Mouse (Mus musculus) heart, embryonic 13.5 days (tissue): ENCODE measurements around the gene Trp73. TPM values are rescaled to one million over a fixed set of nuclear protein-coding genes. Genes with fewer than 3 reads are reported as not detected.

Experiments
- ATAC-seq: fragments of 200-750 bp; cut with Nextera tagmentation; 2 replicates; pipeline ENCODE4 v1.8.0; 2017; ENCODE audit warnings: moderate TSS enrichment; ENCODE audit not compliant: insufficient number of reproducible peaks, low FRiP score, low TSS enrichment; ENCODE audit errors: extremely low read depth
- H3K27ac ChIP-seq: fragments of 300-500 bp; sonication (generic); replicated peaks from 2 replicates; pipeline ENCODE4 v1.5.1; 2015; ENCODE audit warnings: moderate library complexity, mild to moderate bottlenecking, inconsistent platforms
- H3K27me3 ChIP-seq: fragments of 300-500 bp; sonication (generic); replicated peaks from 2 replicates; pipeline ENCODE4 v1.6.1; 2015; ENCODE audit warnings: mild to moderate bottlenecking, inconsistent platforms
- H3K36me3 ChIP-seq: fragments of 300-500 bp; sonication (generic); 2 replicates; pipeline ENCODE4 v1.6.1; 2015; ENCODE audit warnings: mild to moderate bottlenecking, inconsistent platforms
- H3K4me1 ChIP-seq: fragments of 300-500 bp; sonication (generic); 2 replicates; pipeline ENCODE4 v1.6.1; 2015; ENCODE audit warnings: inconsistent platforms
- H3K4me2 ChIP-seq: fragments of 300-500 bp; sonication (generic); 2 replicates; pipeline ENCODE4 v1.6.1; 2015; ENCODE audit warnings: inconsistent platforms, mild to moderate bottlenecking, moderate library complexity
- H3K4me3 ChIP-seq: fragments of 300-500 bp; sonication (generic); 2 replicates; pipeline ENCODE4 v1.5.1; 2015; ENCODE audit warnings: moderate library complexity, mild to moderate bottlenecking, inconsistent platforms
- H3K9ac ChIP-seq: fragments of 300-500 bp; sonication (generic); 2 replicates; pipeline ENCODE4 v1.6.1; 2015; ENCODE audit warnings: inconsistent platforms, mild to moderate bottlenecking, moderate library complexity
- H3K9me3 ChIP-seq: fragments of 300-500 bp; sonication (generic); 2 replicates; pipeline ENCODE4 v1.6.1; 2016; ENCODE audit warnings: inconsistent platforms
- WGBS: fragments of 180-500 bp; shearing (Covaris S2); methylation state at CpG from one replicate; pipeline ENCODE4 v1.1.7; 2015; ENCODE audit warnings: mixed read lengths; 5-methylcytosine and 5-hydroxymethylcytosine counted together
- polyA plus RNA-seq: library from polyadenylated mRNA; unstranded; fragments of >200 nt; fragmentation: Nextera tagmentation; extraction: Ambion mirVana; gene quantifications from 2 replicates; pipeline ENCODE4 v1.2.1, GENCODE M21; 2015

Trp73 gene
- polyA plus RNA-seq, 1 experiment from 2014 or later, result 0.07 TPM

DNA sequence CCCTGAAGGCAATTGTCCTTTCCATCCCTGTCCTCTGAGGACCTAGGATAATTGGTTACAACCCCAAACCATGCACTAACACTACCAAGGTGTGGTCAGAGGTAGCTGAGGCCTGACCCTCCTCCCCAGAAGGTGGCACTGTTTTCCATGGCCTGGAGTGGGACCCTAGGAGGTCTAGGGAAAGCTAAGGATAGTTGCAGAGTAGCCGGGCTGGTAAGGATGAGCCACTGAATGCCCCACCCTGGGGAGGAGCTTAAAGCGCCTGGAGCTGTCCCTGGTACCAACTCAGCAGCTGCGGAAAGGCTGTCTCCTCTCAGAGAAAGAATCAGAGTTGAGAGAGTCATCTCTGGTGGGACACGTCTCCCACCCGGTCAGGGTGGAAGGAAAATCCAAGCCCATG is 69.1 kb downstream of the Trp73 start:
- no peaks in the 10 kb centered on the region for H3K36me3 ChIP-seq
- 2% methylated on average over 5 of the region's 5 CpGs for whole genome bisulfite sequencing

DNA sequence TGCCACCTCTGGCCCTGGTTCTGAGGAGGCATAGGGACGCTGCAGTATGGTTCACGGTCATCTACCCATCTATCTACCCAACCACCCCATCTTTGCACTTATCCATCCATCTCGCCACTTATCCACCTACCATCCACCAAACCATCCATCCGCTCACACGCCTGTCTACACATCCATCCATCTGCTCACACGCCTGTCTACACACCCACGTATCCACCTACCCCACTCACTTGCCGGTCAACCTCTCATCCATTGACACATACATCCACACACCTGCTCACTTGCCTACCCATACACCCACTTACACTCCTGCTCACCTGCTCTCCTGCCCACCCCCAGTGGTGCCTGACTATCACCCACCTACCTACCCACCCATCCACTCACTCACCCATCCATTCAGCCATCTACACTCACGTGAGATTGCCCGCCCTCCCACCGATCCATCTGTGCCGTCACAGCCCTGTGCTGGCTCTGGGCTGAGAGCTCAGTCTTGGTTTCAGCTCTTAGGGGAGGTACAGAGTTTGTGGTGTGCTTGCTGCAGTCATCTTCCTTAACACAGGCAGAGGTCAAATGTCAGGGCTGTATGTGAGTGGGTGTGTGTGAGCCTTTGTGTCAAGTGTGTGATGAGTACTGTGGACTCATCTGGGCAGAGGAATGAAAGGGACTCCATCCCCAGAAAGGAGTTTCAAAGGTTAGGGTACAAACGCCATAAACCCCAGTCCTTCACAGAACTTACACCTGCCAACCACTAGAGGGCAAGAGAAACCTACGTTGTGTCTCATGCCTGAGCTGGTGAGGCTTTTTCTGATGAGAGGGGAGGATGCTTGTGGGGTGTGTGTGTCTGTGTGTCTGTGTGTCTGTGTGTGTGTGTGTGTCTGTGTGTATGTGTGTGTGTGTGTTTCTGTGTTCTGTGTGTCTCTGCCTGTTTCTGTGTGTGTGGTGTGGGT is 74.9 kb downstream of the Trp73 start:
- Histone ChIP-seq H3K36me3 (no peaks in the 10 kb centered on the region), H3K4me3 (no peak overlapping the region), H3K9me3 (no peaks in the 10 kb centered on the region), H3K4me1 (no peaks in the 10 kb centered on the region), H3K27ac (no peak overlapping the region), H3K9ac (no peak overlapping the region), H3K27me3 (peaks cover 59% of the 10 kb centered on the region), H3K4me2 (no peak overlapping the region)
- WGBS, result 50% methylated on average over 14 of the region's 14 CpGs
- no peak for ATAC-seq

More for the DNA sequence above, 69.1 kb downstream of the Trp73 start:
- Histone ChIP-seq H3K4me1 (no peaks in the 10 kb centered on the region), H3K27me3 (peaks cover 74% of the 10 kb centered on the region), H3K9ac (no peak overlapping the region), H3K9me3 (no peaks in the 10 kb centered on the region), H3K27ac (no peak overlapping the region), H3K4me3 (no peak overlapping the region), H3K4me2 (no peak overlapping the region)
- ATAC-seq, result no peak

DNA sequence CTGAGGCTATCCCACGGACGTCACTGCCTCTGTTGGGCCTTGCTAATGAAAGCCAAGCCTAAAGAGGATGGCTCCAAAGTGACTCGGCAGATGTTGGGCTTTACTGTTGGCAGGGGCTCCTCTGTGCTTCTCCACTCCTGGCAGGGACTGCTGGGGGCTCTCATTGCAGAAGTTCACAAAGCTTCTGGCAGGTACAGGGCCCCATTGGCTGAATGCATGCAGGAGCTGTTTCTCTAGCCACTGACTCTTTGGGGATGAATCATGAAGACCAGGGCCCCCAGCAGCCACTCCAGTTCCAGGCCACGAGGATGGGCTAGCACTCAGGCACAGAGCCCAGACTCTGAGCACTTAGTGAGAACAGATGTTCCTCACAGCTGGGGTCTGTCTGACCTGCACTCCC is 82.3 kb downstream of the Trp73 start:
- 39% methylated on average over 4 of the region's 4 CpGs for WGBS
- H3K9me3 ChIP-seq, result no peaks in the 10 kb centered on the region
- no peak for ATAC-seq
- no peaks in the 10 kb centered on the region for H3K36me3 ChIP-seq
- no peak overlapping the region for H3K4me2 ChIP-seq
- peaks cover 48% of the 10 kb centered on the region for H3K27me3 ChIP-seq
- no peaks in the 10 kb centered on the region for H3K4me1 ChIP-seq
- no peak overlapping the region for H3K9ac ChIP-seq
- H3K4me3 ChIP-seq, result no peak overlapping the region
- H3K27ac ChIP-seq, result no peak overlapping the region

DNA sequence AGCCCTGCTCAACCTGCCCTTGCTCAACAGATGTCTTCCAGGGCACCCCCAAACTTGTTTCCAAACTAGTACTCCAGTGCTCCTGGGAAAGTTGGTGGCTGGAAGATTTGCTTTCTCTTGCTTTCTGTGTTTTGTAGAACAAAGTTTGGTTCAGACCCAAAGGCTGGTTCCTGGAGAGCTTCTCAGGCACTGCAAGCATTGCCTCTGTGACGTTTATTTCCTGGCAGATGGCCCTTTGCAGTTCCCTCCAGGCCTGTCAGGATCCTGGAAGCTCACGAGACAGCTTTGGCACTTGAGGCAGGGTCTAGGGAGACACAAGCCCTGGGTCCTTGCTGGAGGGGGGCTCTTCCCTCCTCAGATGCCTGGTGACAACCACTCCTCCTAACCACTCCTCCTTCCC is 83.3 kb downstream of the Trp73 start:
- WGBS, result 39% methylated on average over 2 of the region's 2 CpGs
- Histone ChIP-seq H3K4me1 (no peaks in the 10 kb centered on the region), H3K4me2 (no peak overlapping the region), H3K27me3 (peaks cover 44% of the 10 kb centered on the region), H3K27ac (no peak overlapping the region), H3K9ac (no peak overlapping the region), H3K9me3 (no peaks in the 10 kb centered on the region), H3K4me3 (no peak overlapping the region), H3K36me3 (no peaks in the 10 kb centered on the region)
- ATAC-seq, result no peak

DNA sequence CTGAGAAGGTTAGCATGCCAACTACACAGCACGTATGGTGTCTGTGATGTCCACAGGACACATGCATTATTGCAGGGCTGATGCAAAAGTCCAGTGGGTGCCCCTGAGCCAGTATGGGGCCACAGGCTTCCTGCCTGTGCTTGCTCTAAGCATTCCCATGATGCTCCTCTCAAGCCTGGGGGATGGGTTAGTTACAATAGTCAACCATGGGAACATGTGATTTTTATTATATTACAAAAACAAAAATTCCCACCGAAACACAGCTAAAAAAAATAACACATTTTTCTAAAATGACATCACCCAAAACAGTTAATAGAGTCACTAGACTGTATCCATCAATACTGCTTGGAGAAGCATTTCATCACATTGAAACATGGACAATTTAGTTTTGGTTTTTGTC is 84.0 kb downstream of the Trp73 start:
- Histone ChIP-seq H3K27me3 (peaks cover 38% of the 10 kb centered on the region), H3K9ac (no peak overlapping the region), H3K9me3 (no peaks in the 10 kb centered on the region), H3K27ac (no peak overlapping the region), H3K4me1 (no peaks in the 10 kb centered on the region), H3K36me3 (no peaks in the 10 kb centered on the region), H3K4me2 (no peak overlapping the region), H3K4me3 (no peak overlapping the region)
- 59% methylated on average over 2 of the region's 2 CpGs for WGBS
- no peak for ATAC-seq

DNA sequence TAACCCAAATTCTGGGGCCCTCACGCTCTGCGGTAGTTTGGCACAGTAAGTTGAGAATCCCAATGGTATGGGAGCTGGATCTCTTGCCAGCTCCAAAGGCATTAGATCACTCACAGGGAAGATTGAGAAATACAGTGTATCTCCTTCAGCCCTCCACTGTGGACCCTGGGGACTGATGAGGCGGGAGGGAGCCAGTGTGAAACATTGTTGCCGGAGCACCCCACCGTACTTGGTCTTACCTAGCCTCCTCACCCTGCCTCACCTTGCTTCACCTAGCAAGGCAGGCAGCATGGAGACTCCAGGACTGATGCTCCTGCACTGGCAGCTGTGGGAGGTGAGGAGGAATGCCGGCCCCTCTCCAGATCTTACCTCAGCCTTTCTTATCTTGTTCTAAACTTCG is 84.5 kb downstream of the Trp73 start:
- H3K27ac ChIP-seq, result no peak overlapping the region
- H3K4me1 ChIP-seq, result no peaks in the 10 kb centered on the region
- no peak overlapping the region for H3K9ac ChIP-seq
- no peaks in the 10 kb centered on the region for H3K9me3 ChIP-seq
- no peak overlapping the region for H3K4me3 ChIP-seq
- no peak for ATAC-seq
- H3K4me2 ChIP-seq, result no peak overlapping the region
- H3K36me3 ChIP-seq, result no peaks in the 10 kb centered on the region
- peaks cover 38% of the 10 kb centered on the region for H3K27me3 ChIP-seq
- WGBS, result 64% methylated on average over 7 of the region's 7 CpGs

DNA sequence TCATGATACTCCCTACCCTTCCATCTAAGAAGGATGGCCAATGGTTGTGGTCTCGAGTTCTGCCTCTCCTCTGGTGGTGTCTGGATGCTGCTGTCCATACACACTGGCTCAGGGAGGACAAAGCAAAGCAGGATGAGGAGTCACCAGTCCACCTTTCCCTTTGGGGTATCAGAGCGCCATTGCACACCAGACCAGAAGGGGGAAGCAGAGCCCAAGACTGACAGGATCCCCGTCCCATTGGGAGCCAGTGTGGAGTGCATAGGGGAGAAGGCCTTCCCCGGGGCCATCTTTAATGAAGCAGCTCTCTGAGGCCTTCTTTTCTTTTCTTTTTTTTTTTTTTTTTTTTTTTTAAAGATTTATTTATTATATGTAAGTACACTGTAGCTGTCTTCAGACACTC is 86.9 kb downstream of the Trp73 start:
- no peaks in the 10 kb centered on the region for H3K9me3 ChIP-seq
- H3K27me3 ChIP-seq, result peaks cover 23% of the 10 kb centered on the region; the same call in 1 of the 2 replicates
- H3K27ac ChIP-seq, result no peak overlapping the region
- 40% methylated on average over 4 of the region's 4 CpGs for WGBS
- H3K36me3 ChIP-seq, result no peaks in the 10 kb centered on the region
- no peak overlapping the region for H3K4me3 ChIP-seq
- H3K4me2 ChIP-seq, result no peak overlapping the region
- no peak for ATAC-seq
- no peaks in the 10 kb centered on the region for H3K4me1 ChIP-seq
- H3K9ac ChIP-seq, result no peak overlapping the region

DNA sequence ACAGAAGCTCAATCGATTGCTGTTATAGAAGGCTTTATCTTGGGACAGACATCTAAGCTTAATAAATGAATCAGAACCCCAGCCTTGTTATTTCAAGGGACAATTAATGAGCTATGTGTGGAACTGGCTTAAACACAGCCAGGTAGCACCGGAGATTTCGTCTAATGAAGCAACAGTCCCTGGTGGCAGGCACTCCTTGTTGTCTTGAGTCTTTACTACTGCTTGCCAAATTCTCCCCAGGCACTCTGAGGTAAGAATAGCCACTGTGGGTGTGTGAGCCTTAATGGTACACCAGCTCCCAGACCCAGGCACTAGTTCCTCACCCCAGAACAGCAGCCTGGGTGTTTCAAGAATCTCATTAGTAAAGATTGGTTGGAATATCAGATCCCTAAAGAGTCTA is 88.6 kb downstream of the Trp73 start:
- ATAC-seq, result no peak
- Histone ChIP-seq H3K4me3 (no peak overlapping the region), H3K36me3 (no peaks in the 10 kb centered on the region), H3K4me1 (no peaks in the 10 kb centered on the region), H3K27me3 (peaks cover 17% of the 10 kb centered on the region; the same call in 1 of the 2 replicates), H3K27ac (no peak overlapping the region), H3K4me2 (no peak overlapping the region), H3K9me3 (no peaks in the 10 kb centered on the region), H3K9ac (no peak overlapping the region)
- 83% methylated on average over 3 of the region's 3 CpGs for WGBS

DNA sequence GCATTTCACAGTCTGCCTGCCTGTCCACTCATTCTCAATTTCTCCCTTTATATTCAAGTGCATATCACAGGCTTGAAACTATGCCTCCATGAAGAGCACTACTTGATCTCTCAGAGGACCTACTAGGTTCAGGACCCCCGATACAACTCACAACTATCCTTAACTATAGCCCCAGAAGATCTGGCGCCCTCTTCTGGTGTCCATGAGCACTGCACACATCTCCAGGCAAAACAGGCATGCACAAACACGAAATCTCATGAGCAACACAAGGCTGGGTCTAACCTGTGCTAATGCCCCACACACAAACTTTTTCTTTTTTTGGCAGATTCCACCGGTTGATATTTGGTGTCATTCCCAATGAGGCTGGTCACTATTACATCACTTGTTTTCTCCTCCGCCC is 94.2 kb downstream of the Trp73 start:
- H3K27ac ChIP-seq, result no peak overlapping the region
- WGBS, result 56% methylated on average over 5 of the region's 5 CpGs
- no peak overlapping the region for H3K4me2 ChIP-seq
- no peaks in the 10 kb centered on the region for H3K36me3 ChIP-seq
- H3K9ac ChIP-seq, result no peak overlapping the region
- H3K4me1 ChIP-seq, result no peaks in the 10 kb centered on the region
- ATAC-seq, result no peak
- peaks cover 21% of the 10 kb centered on the region for H3K27me3 ChIP-seq
- no peak overlapping the region for H3K4me3 ChIP-seq
- no peaks in the 10 kb centered on the region for H3K9me3 ChIP-seq

DNA sequence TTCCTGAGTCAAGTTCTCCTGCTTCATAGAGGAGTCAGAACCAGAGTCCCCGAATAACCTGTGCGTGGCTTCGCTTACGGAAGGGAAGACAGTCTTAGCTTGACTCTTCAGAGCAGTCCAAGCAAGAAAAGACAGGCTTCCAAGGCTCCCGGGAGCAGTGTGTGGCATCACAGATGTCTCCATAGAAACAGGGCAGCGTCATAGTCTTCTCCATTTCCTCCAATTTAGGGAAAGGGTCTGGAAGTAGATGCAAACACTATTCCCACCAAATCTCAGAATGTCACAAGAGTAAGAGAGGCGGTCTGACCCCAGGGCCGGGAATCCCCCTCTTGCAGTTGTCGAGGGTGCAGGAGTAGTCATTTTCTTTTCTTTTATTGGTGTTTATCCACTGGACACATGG is 97.4 kb downstream of the Trp73 start, which contains the start of gene Ccdc27:
Ccdc27 (minus strand) TSS at position 101 of the 400 bp plus-strand sequence.
- no peak within 1 kb of the TSS for H3K9ac ChIP-seq
- H3K36me3 ChIP-seq, result no peaks in the 10 kb centered on the region
- no peak for ATAC-seq
- no peak within 1 kb of the TSS for H3K4me3 ChIP-seq
- no peak within 1 kb of the TSS for H3K27ac ChIP-seq
- no peaks in the 10 kb centered on the region for H3K9me3 ChIP-seq
- no peaks in the 10 kb centered on the region for H3K4me1 ChIP-seq
- 78% methylated on average over 9 of the region's 9 CpGs for WGBS
- H3K4me2 ChIP-seq, result no peak within 1 kb of the TSS
- H3K27me3 ChIP-seq, result peaks cover 23% of the 10 kb centered on the region

DNA sequence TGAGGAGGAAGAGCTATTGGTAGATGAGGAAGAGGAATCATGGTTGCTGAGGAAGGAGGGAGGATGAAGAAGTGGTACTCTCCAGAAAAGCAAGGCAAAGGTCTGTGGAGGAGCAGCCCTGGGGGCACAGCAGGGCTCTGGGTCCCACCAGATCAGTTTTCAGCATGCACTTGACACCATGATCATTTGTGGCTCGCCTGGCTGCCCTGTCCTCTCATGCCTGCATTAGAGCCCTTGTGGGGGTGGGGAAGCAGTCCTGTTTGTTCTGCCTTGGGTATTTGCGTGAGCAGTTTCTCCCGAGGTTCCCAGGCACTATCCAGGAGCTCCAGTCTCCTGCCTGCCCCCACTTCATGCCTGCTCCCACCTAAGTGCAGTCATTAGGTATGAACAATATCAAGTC is 102.9 kb downstream of the Trp73 start:
- H3K36me3 ChIP-seq, result no peaks in the 10 kb centered on the region
- WGBS, result 39% methylated on average over 3 of the region's 3 CpGs
- no peak overlapping the region for H3K9ac ChIP-seq
- no peaks in the 10 kb centered on the region for H3K9me3 ChIP-seq
- no peak for ATAC-seq
- H3K27me3 ChIP-seq, result peaks cover 49% of the 10 kb centered on the region
- H3K27ac ChIP-seq, result no peak overlapping the region
- no peak overlapping the region for H3K4me2 ChIP-seq
- H3K4me1 ChIP-seq, result no peaks in the 10 kb centered on the region
- H3K4me3 ChIP-seq, result no peak overlapping the region

DNA sequence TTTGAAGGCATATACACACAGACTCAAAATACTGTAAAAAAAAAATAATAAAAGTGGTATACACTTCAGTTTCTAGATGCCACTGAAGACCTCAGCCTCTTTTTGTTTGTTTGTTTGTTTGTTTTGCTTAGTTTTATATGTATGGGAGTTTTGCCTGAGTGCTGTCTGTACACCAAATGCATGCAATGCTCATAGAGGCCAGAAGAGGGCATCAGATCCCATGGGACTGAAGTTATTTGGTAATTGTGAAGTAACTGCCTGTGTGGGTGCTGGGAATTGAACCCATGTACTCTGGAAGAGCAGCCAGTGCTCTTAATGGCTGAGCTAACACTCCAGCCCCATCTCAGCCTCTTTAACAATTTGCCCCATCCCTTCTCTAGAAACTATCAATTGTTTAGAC is 111.4 kb downstream of the Trp73 start:
- Histone ChIP-seq H3K4me1 (peaks cover 30% of the 10 kb centered on the region), H3K9me3 (no peaks in the 10 kb centered on the region), H3K27me3 (peaks cover 13% of the 10 kb centered on the region), H3K27ac (no peak overlapping the region), H3K9ac (no peak overlapping the region), H3K4me2 (no peak overlapping the region), H3K36me3 (no peaks in the 10 kb centered on the region), H3K4me3 (no peak overlapping the region)
- ATAC-seq, result no peak
